Mouse (Mus musculus) bone marrow macrophage, adult 2 months (primary cell): ENCODE results near the gene Apobec2.

Source experiments
- CTCF ChIP-seq: IDR thresholded peaks from 2 replicates; pipeline ENCODE4 v1.5.1; 2012; ENCODE audit warnings: low read depth, mild to moderate bottlenecking, low read length, moderate library complexity
- POLR2A ChIP-seq: IDR thresholded peaks from 2 replicates; pipeline ENCODE4 v1.6.1; 2012; ENCODE audit warnings: mild to moderate bottlenecking, low read depth, low read length, borderline replicate concordance

GRCm38 (mm10) chr17:48391446-48391845 is 41.3 kb downstream of the Apobec2 start:
- TF ChIP-seq CTCF (no peak), POLR2A (no peak)
